Mouse (Mus musculus): ENCODE data around the gene Abhd14a. TPM values are rescaled to one million over a fixed set of nuclear protein-coding genes. Genes with fewer than 3 reads are reported as not detected.

Gene Abhd14a
- polyA plus RNA-seq, 1 experiment from 2014 or later, result 45.0 TPM

- Histone ChIP-seq H3K4me1 (peaks cover 42% of the 10 kb centered on the region), H3K9me3 (replicated peaks) (no peaks in the 10 kb centered on the region), H3K27me3 (ENCODE audit: low read depth, poor library complexity, severe bottlenecking) (peaks cover 34% of the 10 kb centered on the region), H3K27ac (no peak overlapping the region), H3K36me3 (peaks cover 39% of the 10 kb centered on the region), H3K4me3 (no peak overlapping the region)
- WGBS, result 91% methylated on average over 6 of the region's 6 CpGs
- DNase-seq (ENCODE audit: low spot score), result no peak
Measured at GRCm38 (mm10) chr9:106466721-106467120, 19.2 kb upstream of the Abhd14a start.

DNA sequence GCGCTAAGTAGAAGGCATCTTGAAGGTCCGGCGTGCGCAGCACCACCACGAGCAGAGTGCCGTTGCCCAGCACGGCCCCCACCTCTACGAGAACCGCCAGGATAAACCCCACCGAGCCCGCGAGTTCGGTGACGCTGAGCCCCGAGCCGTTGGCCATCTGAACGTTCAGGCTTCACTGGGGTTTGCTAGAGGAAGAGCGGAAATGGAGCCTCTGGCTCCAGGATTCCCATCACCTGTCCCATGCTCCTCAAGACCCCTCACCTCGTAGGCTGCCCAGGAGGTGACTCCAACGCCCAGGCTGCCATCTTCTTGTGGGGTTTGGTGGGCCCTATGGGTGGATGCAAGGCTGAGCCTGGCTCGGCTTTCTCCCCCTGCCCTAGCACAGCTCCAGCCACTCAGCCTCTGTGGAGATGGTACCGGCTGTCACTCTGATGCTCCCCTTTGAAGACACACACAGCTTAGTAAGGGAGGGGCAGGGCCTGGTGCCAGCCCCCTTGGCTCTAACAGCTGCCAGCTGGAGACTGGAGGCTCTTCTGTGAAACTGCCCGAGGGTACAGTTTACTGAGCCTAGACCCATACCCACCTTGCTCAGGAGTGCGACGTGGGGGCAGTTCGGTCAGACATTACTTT lies 18.2 kb upstream of the Abhd14a start, which contains the start of gene Gpr62:
TSS of gene Gpr62 (minus strand) at position 368 of the 630 bp plus-strand sequence.
- peaks cover 49% of the 10 kb centered on the region for H3K36me3 ChIP-seq
- peaks cover 25% of the 10 kb centered on the region for H3K27me3 ChIP-seq (ENCODE audit: low read depth, poor library complexity, severe bottlenecking)
- no peak for DNase-seq (ENCODE audit: low spot score)
- H3K4me3 ChIP-seq, result peak within 1 kb of the TSS; percentile 68
- 34% methylated on average over 26 of the region's 26 CpGs for WGBS
- H3K4me1 ChIP-seq, result peaks cover 43% of the 10 kb centered on the region
- no peaks in the 10 kb centered on the region for H3K9me3 ChIP-seq (replicated peaks)
- H3K27ac ChIP-seq, result peak within 1 kb of the TSS; percentile 88

- Histone ChIP-seq H3K27me3 (ENCODE audit: low read depth, poor library complexity, severe bottlenecking) (peaks cover 25% of the 10 kb centered on the region), H3K4me3 (peak overlapping the region; percentile 68), H3K27ac (peak overlapping the region; percentile 88), H3K36me3 (peaks cover 57% of the 10 kb centered on the region), H3K9me3 (replicated peaks) (no peaks in the 10 kb centered on the region), H3K4me1 (peaks cover 51% of the 10 kb centered on the region)
- peak; percentile 81 for DNase-seq (ENCODE audit: low spot score)
- WGBS, result 1% methylated on average over 99 of the region's 99 CpGs
Measured at GRCm38 (mm10) chr9:106464751-106465541, 17.5 kb upstream of the Abhd14a start.

- peaks cover 61% of the 10 kb centered on the region for H3K4me1 ChIP-seq
- no peak overlapping the region for H3K27ac ChIP-seq
- no peak overlapping the region for H3K4me3 ChIP-seq
- no peaks in the 10 kb centered on the region for H3K9me3 ChIP-seq (replicated peaks)
- peaks cover 72% of the 10 kb centered on the region for H3K36me3 ChIP-seq
- H3K27me3 ChIP-seq (ENCODE audit: low read depth, poor library complexity, severe bottlenecking), result peaks cover 25% of the 10 kb centered on the region
- WGBS, result 87% methylated on average over 21 of the region's 21 CpGs
- no peak for DNase-seq (ENCODE audit: low spot score)
Measured at GRCm38 (mm10) chr9:106463122-106464063, 15.9 kb upstream of the Abhd14a start.

DNA sequence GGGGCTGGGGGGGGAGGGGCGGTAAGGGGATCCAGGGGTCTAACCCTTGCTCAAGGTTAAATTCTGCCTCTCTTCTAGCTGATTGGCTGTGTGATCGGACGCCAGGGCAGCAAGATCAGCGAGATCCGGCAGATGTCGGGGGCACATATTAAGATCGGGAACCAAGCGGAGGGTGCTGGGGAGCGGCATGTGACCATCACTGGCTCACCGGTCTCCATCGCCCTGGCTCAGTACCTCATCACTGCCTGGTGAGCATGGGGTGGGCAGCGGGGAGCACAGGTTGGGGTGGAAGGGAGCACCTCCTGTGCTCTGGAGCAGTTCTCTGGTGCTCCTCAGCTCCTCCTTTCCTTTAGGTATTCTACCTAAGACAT lies 14.9 kb upstream of the Abhd14a start:
- peaks cover 25% of the 10 kb centered on the region for H3K27me3 ChIP-seq (ENCODE audit: low read depth, poor library complexity, severe bottlenecking)
- H3K9me3 ChIP-seq (replicated peaks), result no peaks in the 10 kb centered on the region
- no peak overlapping the region for H3K27ac ChIP-seq
- 95% methylated on average over 12 of the region's 12 CpGs for WGBS
- H3K4me1 ChIP-seq, result peaks cover 71% of the 10 kb centered on the region
- H3K36me3 ChIP-seq, result peaks cover 82% of the 10 kb centered on the region
- no peak for DNase-seq (ENCODE audit: low spot score)
- no peak overlapping the region; the same call in 1 of the 2 replicates for H3K4me3 ChIP-seq

- H3K9me3 ChIP-seq (replicated peaks), result no peaks in the 10 kb centered on the region
- H3K27me3 ChIP-seq (ENCODE audit: low read depth, poor library complexity, severe bottlenecking), result peaks cover 25% of the 10 kb centered on the region
- WGBS, result 90% methylated on average over 16 of the region's 16 CpGs
- H3K36me3 ChIP-seq, result peaks cover 88% of the 10 kb centered on the region
- H3K4me1 ChIP-seq, result peaks cover 77% of the 10 kb centered on the region
- DNase-seq (ENCODE audit: low spot score), result no peak
- H3K27ac ChIP-seq, result no peak overlapping the region
- H3K4me3 ChIP-seq, result no peak overlapping the region; the same call in 1 of the 2 replicates
Measured at GRCm38 (mm10) chr9:106461641-106462429, 14.4 kb upstream of the Abhd14a start.

GRCm38 (mm10) chr9:106461026-106461415 lies 13.5 kb upstream of the Abhd14a start:
- Histone ChIP-seq H3K36me3 (peaks cover 96% of the 10 kb centered on the region), H3K27ac (0 out of 2 replicates have a peak overlapping the region, but pooled peaks have one; percentile 1), H3K27me3 (ENCODE audit: low read depth, poor library complexity, severe bottlenecking) (peaks cover 23% of the 10 kb centered on the region), H3K4me1 (peaks cover 84% of the 10 kb centered on the region), H3K9me3 (replicated peaks) (no peaks in the 10 kb centered on the region), H3K4me3 (no peak overlapping the region)
- 93% methylated on average over 9 of the region's 9 CpGs for WGBS
- no peak for DNase-seq (ENCODE audit: low spot score)

DNA sequence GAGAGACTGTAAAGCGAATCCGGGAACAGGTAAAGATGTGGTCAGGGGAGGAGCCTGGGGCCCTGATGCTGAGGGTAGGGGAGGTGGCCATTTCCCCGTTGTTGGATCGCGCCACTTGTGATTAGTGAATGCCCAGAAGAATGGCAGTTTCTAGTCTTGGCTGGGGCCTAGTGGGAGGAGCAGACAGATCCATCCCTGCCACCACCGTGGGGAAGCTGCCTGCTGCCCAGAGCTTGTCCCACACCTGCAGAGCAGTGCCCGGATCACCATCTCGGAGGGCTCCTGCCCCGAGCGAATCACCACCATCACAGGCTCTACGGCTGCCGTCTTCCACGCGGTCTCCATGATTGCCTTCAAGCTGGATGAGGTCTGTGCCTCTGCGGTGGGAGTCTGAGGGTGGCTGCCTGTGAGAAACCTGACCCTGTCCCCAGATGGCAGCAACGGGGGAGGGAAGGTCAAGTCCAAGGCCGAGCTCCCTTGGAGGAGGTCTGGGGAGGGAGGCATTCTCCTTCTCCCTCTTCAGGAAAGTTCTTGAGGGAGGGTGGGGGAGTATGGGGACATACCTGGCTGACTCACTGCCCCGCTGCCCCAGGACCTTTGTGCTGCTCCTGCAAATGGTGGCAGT lies 13.0 kb upstream of the Abhd14a start:
- Histone ChIP-seq H3K4me1 (peaks cover 84% of the 10 kb centered on the region), H3K27ac (peak overlapping the region; percentile 1; the same call in 1 of the 2 replicates), H3K9me3 (replicated peaks) (no peaks in the 10 kb centered on the region), H3K4me3 (no peak overlapping the region), H3K36me3 (peaks cover 95% of the 10 kb centered on the region), H3K27me3 (ENCODE audit: low read depth, poor library complexity, severe bottlenecking) (peaks cover 18% of the 10 kb centered on the region)
- WGBS, result 80% methylated on average over 18 of the region's 18 CpGs
- no peak for DNase-seq (ENCODE audit: low spot score)

- 85% methylated on average over 15 of the region's 15 CpGs for WGBS
- Histone ChIP-seq H3K4me1 (peaks cover 84% of the 10 kb centered on the region), H3K27ac (no peak overlapping the region; the same call in 1 of the 2 replicates)
Measured at GRCm38 (mm10) chr9:106459946-106460345, 12.5 kb upstream of the Abhd14a start.

GRCm38 (mm10) chr9:106457920-106458319 lies 10.4 kb upstream of the Abhd14a start:
- 75% methylated on average over 5 of the region's 5 CpGs for WGBS
- H3K9me3 ChIP-seq (replicated peaks), result no peaks in the 10 kb centered on the region
- peaks cover 79% of the 10 kb centered on the region for H3K4me1 ChIP-seq
- H3K27ac ChIP-seq, result peak overlapping the region; percentile 94; the same call in 1 of the 2 replicates
- no peak for DNase-seq (ENCODE audit: low spot score)
- peaks cover under 1% of the 10 kb centered on the region; the same call in 1 of the 2 replicates for H3K27me3 ChIP-seq (ENCODE audit: low read depth, poor library complexity, severe bottlenecking)
- H3K36me3 ChIP-seq, result peaks cover 71% of the 10 kb centered on the region
- H3K4me3 ChIP-seq, result peak overlapping the region; percentile 8; the same call in 1 of the 2 replicates

More at GRCm38 (mm10) chr9:106459946-106460345, 12.5 kb upstream of the Abhd14a start:
- Histone ChIP-seq H3K4me3 (no peak overlapping the region), H3K9me3 (replicated peaks) (no peaks in the 10 kb centered on the region), H3K27me3 (ENCODE audit: low read depth, poor library complexity, severe bottlenecking) (peaks cover 13% of the 10 kb centered on the region), H3K36me3 (peaks cover 92% of the 10 kb centered on the region)
- no peak for DNase-seq (ENCODE audit: low spot score)

DNA sequence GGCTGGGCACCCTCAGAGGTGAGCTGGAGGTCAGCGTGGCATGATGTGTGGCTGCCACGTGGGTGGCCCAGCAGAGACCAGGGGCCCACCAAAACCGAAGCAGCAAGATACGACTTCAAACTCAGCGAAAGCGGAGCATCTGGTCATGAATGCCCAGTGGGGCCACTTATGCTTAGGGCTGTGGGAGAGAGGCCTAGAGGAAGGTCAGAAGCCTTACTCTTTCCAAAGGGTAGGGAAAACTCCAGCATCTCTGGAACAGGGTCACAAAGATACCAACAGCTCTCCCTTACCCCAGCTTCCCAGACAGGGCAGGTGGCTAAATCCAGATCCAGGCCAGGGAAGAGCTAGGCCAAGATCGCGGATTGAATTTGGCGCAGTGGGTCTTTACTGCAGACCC lies 9.7 kb upstream of the Abhd14a start:
- 40% methylated on average over 9 of the region's 9 CpGs for WGBS
- peak overlapping the region; percentile 94 for H3K27ac ChIP-seq
- peaks cover 86% of the 10 kb centered on the region for H3K4me1 ChIP-seq
- H3K9me3 ChIP-seq (replicated peaks), result no peaks in the 10 kb centered on the region
- H3K36me3 ChIP-seq, result peaks cover 64% of the 10 kb centered on the region
- peak overlapping the region; percentile 90 for H3K4me3 ChIP-seq
- no peaks in the 10 kb centered on the region for H3K27me3 ChIP-seq (ENCODE audit: low read depth, poor library complexity, severe bottlenecking)
- DNase-seq (ENCODE audit: low spot score), result no peak
